Mouse (Mus musculus): ENCODE results near the gene Necab2.
A peak's percentile ranks its signal among the peaks of the same experiment; 100 is the strongest.

Necab2 gene

DNA sequence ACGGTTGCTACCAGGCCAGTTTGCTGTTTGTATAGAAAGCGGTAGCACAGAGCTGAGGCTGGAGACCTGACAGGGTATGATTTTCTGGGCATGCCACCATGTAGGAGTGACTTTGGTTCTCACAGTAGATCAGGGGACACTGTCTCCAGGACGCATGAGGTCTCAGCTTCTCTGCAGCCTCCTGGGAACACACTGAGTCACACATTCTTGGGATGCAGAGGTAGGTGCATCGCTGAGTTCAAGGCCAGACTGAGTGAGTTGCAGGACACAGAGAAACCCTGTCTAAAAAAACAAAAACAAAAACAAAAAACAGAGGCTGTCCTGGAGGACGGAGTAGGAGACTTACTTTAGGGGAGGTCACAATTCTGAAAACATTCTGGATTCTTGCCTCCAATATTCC lies 6.4 kb downstream of the Necab2 start:
- no peak for DNase-seq (ENCODE audit: low spot score)

DNA sequence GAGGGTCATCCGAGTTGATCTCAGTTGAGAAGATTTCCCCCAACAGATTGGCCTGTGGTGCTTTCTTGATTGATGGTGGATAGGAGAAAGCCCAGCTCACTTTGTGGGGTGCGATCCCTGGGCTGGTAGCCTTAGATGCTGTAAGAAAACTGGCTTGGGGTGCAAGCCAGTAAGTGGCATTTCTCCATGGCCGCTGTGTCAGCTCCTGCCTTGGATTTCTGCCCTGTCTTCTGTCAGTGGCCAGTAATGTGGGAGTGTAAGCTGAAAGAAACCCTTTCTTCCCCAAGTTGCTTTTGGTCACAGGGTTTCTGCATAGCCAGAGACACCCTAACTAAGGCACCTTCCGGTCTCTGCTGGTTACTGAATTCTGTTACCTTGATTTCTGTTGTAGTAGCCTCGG lies 9.5 kb downstream of the Necab2 start:
- no peak for DNase-seq (ENCODE audit: low spot score)

DNA sequence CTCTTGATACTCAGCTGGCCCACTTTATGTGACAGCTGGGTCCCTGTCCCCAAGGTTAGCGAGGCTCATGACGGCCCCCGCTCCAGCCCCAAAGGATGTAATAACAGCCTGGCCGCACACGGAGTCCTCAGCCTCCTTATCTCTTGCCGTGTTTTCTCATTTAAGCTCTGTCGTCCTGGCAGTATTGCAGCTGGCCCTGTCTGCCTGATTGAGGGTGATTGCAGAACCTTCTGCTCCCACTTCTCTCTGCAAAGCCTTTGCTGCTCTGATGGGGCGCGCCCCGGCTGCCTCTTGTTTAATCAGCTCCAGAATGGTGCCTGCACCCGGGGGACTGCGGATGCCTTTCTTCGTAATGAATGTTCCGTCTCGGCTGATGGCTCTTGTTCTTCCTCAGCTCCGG lies 13.2 kb downstream of the Necab2 start:
- no peak for DNase-seq (ENCODE audit: low spot score)

DNA sequence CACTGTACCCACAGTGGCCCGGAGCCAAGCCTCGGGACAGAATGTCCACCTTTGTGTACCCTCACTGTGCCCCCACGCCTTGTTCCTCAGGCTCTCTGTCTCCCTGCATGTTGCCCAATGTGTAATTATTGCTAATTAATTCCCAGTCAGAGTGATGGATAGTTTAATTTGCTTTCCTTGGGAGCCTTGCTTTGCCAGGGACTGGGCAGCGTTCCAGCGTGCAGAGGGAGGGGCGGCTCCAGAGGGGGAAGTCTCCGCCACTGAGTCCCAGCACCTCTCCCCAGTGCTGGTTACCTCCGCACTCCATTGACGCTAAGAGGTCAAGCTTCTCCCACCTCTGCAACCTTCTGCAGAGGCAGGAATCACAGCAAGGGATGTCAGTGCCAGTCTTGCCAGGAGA lies 14.8 kb downstream of the Necab2 start:
- no peak for DNase-seq (ENCODE audit: low spot score)

DNA sequence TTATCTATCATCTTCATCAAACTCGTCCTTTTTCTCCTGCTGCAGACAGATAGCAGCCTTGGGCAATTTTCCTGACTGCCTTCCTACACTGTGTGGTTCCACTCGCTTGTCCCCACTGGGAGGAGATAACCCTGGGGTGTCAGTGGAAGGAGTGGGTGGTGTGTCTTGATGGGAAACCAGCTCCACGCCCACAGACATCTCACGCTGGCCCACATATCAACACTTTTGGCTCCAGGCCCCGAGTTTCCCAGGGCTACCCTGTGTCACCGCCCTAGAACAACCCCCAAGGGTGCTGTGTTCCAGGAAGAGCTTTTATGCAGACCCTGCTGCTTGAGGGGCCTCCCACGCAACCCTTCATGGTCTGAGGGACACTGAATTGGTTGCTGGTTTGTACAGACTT lies 17.2 kb downstream of the Necab2 start:
- no peak for DNase-seq (ENCODE audit: low spot score)

DNA sequence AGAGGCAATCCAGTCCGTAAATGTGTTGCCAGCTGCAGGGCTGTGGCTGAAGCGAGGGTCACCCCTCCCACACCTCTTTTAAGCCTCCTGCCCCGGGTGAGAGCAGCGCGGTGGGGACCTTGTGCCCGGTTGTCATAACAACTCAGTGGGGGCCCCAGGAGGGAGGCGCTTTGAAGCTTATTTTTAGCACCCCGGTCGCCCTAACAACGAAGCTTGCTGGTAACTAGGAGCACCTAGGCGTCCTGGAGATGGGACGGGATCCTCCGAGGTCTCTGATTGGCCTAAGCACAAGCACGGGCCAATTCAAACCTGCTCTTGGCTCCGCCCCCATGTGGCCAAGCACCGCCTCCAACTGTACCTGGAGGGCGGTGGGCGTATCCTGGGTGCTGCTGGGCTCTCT lies 19.6 kb downstream of the Necab2 start:
- DNase-seq (ENCODE audit: low spot score): peak; percentile 59

DNA sequence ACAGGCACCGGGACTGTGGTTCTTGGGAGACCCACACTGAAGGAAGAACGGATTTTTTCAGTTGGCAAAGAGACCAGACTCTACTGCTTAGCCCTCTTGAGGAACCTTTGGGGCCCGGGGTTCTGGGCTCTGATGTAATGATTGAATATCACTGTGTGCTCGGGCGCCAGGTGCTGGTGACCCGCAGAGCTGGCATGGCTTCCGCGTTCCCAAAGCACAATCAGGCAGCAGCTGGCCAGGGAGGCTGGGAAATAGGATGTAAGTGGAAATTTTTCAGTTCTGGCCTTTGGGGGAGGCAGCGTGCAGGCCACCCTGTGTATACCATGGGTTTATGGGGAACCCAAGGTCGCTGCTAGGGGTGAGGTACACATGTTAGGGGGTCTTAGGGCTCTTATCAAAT lies 20.3 kb downstream of the Necab2 start:
- DNase-seq (ENCODE audit: low spot score): no peak

DNA sequence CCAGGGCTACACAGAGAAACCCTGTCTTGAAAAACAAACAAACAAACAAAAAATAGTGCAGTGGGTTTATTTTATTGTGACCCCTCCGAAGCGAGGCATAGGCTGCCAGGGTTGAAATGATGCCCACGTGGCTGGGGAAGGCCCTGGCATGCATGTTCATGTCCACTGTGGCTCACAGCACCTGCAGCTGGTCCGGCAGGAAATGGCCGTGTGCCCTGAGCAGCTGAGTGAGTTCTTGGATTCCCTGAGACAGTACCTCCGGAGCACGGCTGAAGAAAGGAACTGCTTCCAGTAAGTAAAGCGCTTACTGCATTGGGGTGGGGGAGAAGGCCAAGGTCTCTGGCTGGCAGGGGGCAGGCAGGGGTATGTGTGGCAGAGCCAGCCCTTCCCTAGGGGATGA lies 21.6 kb downstream of the Necab2 start:
- DNase-seq (ENCODE audit: low spot score): no peak

DNA sequence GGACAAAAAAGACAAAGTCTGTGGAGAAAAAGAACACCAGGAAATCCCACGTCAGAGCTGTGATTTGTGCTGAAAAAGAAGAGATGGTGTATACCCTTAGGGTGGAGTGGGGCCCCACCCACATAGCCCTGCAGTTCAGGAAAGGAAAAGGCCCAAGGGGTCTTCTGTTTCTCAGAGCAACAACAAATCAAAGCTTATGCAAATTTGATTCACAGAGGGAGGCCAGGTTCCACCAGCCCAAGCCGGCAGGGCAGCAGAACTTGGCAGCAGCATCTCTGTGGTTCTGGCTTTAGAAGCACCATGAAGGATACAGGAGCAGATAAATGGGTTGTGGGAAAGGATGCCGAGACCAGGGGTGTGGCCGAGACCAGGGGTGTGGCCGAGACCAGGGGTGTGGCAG lies 32.2 kb downstream of the Necab2 start:
- no peak for DNase-seq (ENCODE audit: low spot score)

DNA sequence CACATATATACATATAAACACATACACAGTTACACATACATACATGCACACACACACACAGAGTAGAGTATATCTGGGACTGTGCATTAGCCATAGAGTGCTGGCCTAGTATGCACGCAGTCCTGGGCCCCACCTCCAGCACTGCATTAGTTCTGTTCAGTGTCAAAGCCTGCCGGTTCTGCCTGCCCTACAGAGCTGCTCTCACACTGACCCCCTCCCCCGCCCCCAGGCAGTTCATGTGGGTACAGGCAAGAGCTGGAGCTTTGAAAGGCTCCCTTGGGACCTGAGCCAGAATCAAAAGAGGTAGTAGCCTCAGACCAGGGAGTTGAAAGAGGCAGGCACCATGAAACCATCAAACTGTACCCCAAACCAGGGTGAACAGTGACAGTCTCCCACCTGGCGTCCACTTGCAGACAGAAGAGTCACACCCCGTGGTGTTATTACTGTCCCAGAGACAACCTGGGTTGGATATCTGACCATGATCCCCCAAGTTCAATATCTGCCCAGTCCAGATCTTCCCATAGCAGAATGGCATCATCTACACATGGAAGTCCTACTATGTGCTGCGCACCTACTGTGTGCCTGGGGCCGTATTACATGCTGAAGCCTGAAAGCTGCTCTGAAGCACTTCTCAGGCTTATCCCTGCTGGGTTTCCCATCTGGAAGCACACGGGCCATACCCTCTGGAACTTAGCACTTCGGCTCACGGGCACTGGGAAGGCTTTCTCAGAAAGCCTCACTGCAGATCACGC lies 37.8 kb downstream of the Necab2 start:
- no peak for DNase-seq (ENCODE audit: low spot score)

DNA sequence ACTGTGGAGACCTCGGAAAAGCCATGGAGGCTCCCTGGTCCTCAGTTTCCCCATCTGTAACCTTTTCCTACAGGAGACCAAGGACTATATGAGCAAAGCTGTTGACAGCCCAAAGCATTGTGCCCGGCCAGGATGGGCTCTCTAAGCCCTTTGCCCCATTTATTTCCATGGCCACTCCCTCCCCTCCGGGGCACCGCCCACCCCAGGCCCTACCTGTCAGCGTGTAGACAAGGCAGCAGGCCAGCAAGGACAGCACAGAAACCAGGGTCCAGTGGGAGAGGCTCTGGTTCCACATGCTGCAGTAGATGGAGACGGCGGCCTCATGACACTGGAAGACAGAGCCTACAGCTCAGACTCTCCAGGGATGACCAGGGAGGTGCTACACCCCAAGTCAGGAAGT lies 40.6 kb downstream of the Necab2 start:
- DNase-seq (ENCODE audit: low spot score): no peak

DNA sequence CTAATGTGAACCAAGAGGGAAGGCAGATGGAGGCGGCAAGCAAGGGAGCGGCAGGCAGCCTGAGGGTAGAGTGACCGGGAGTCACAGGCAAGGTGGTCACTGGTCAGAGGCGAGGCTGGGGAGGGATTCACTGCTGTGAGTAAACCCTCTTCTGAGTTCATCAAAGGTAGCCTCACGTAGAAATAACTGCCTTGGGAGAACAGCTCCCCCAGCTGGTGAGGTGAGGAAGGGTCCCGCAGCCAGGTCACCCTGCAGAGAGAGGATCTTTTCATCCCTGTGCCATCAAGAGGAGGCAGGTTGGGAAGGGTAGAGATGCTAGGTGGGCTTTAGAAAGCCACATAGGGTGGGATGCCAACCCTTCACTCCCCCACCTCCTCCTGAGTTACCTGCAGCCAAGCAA lies 50.3 kb downstream of the Necab2 start:
- peak; percentile 48 for DNase-seq (ENCODE audit: low spot score)

DNA sequence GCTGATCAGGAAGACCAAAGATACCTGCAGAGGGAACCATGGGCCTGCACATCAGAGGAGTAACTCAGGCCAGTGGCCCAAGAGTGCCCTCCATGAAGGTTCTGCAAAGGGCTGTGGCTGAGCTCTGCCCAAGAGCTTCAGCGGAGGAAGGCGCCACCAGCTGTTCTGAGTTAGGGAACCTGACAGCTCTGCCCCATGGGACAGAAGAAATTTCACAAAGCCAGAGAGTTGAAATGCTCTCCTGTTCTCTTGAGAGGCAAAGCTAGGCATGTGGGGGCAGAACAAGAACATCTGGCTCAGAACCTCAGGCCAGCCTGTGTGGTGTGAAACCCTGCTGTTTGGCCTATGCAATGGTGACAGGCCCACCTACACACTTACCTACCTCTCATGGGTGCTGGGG lies 53.3 kb downstream of the Necab2 start:
- no peak for DNase-seq (ENCODE audit: low spot score)

DNA sequence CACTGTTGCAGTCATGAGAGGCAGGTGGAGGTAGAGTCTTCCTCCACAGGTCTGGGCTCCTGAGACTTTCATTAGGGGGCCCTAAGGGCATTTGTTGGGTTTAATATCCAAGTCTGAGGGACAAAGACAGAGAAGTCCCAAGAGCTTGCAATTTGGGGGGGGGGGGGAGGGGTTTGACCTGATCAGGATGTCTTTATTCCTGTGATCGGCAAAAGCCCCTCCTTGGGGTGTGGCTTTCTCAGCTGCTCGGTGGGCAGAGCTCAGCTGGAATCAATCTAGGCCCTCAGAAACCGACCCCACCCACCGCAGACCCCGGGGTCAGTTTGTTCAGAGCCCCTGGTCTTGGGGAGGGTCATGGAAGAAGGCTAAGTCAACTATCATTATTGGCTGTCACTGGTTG lies 55.1 kb downstream of the Necab2 start, which contains the start of gene Slc38a8:
Gene Slc38a8 (minus strand): TSS at position 101 of the 400 bp plus-strand sequence.
- no peak for DNase-seq (ENCODE audit: low spot score)

DNA sequence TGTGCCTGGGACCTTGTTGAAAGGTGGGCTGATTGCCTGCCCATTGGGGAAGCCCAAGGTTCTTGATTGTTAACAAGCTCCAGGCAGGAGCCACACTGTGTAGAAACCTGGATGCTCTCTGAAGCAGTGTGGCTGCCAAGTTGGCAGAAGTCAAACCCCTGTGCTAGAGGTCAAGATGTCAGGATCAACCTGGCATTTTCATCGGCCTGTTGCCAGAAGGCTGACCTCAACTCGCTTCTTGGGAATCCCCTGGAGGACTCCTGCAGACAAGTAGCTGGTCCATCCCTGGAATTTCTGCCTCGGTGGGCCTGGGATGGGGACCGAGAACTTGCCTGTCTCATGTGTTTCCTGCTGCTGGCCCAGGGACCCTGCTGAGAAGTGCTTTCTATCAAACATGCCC lies 55.6 kb downstream of the Necab2 start:
- no peak for DNase-seq (ENCODE audit: low spot score)

DNA sequence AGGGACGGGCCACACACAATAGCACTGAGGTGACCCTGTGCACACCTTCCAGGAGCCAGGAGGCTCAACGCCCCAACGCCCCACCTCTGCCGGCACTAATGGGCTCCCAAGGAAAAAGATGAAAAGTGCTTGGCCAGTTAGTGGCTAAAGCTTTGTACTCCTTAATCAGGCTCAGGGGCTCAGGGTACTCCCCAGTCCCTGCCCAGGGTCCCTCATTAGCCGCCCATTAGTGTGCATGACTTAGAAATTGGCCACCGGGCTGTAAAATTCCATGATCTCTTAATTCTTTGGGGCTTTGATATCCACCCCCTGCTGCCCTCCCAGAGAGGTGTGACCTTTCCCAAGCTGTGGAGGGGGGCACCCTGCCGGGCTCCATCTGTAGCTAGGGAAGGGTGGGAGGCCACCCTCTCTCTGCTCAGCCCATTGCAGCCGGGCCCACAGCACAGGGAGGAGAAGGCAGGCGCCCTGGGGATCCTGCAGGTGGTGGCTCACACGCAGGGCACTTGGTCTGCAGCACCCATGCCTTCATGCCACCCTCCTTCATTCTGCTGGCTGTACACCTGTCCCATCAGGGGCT lies 56.8 kb downstream of the Necab2 start:
- DNase-seq (ENCODE audit: low spot score): no peak

DNA sequence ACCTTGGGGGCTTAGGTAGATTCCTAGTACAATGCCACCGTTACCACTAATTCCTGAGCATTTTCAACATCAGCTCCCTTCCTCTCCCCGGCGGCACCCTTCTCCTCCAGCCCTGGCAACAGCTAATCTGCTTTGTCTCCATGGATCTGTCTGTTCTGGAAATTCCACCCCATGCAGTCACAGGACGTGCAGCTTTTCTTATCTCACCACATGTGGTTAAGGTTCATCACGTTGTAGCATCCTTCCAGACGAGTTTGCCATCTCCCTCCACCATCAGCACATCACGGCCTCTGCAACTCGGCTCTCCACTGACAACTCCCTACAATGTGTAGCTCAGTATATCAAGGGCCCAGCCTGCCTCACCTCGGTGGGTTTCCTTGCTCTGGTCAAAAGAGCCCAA lies 59.0 kb downstream of the Necab2 start:
- no peak for DNase-seq (ENCODE audit: low spot score)

DNA sequence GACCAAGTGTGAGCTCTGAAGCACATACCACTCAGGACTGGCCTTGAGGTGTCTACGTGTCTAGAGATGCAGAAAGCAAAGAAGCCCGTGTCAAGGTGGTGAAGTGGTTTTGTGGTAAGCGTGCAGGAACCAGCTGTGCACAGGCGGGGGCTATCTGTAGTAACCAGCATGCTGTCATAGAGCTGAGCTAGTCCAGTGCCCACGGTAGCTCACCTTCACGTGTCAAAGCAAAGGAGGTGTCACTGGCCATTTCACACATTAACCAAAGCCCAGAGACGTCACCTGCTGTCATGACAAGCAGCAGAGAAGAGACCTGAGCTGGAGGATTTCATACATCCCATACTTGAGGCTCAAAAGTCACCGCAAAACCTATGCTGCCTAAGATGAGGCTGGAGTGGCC lies 59.6 kb downstream of the Necab2 start:
- DNase-seq (ENCODE audit: low spot score): no peak

DNA sequence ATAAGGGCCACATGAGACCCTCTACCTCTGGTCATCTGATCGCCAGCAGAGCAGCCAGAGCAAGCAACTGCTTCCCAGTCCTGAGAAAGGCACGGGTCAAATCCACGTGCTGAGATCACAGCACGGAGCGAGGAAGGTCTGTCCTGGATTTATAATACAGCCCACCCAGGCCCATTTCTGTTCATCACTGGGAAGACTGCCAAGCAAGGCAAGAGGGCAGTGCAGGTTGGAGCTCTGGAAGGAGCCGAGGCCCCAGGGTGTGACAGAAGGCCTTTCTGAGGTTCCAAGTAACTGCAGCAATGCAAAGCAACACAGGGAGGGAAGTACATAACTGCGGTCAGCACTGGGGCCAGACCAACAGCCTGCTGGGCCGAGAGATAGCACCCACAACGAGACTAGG lies 64.0 kb downstream of the Necab2 start:
- DNase-seq (ENCODE audit: low spot score): no peak

DNA sequence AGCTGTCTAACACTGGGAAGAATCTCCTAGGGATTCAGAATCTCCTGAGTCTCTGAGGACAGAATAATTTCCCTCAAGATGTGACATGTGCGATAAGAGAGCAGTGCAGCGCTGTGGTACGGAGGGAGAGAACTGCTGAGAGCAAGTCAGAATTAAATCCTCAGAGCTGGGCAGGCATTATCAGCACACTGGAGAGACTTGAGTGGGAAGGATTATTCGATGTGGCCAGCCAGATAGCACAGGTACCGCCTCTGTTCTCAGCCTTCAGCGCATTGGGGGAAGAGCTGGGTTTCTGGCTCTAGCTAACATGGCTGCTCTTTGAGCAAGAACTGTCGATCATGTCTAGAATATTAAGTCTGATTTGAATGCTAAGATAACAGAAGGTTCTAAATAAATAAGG lies 65.2 kb downstream of the Necab2 start:
- DNase-seq (ENCODE audit: low spot score): no peak

DNA sequence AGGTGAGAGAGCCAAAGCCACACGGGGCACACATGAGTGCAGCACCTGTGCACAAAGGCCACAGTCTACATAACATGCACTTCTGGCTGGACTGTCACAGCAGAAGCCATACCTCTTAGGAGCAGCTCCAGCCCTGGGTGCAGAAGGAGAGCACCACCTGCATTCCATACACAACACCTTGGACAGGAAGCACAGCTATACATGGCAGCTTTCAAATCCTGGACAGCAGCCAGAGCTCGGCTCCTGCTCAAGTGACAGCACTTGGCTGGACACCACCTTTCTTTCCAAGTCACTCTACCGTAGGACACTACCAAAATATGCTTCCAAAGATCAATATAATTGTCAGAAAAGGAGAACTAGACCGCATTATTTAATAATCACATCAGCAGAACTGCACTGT lies 66.9 kb downstream of the Necab2 start:
- no peak for DNase-seq (ENCODE audit: low spot score)

DNA sequence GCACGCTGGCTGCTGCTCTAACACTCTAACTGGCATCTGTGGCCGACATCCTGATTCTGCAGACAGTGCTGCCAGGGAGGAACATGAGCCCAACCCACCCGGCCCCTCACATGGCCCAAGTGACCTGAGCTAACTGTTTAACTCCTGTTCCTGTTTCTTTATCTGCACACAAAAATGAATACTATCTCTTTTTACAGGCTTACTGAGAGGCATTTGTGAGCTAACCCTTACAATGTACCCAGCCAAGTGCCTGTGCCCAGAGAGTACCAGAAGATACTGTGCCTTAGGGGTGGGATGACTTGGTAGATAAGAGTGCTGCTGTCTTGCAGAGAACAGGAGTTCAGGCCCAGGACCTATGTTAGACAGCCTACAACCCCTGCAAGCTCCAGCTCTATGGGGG lies 68.4 kb downstream of the Necab2 start:
- no peak for DNase-seq (ENCODE audit: low spot score)

DNA sequence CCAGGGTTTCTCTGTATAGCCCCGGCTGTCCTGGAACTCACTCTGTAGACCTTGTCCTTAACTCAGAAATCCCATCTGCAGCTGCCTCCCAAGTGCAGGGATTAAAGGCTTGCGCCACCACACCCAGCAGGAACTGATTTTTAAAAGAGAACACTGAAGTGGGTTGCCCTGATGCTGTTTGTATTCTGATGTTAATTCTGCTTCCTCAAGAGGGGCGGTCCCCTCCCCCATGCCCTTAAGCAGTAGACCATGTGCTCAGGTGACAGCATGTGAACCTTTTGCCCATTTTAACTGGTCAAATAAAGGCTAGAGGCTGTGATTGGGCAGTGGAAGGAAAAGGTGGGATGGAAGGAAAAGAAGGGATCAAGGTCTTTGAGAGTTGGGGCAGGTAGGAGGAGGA lies 69.2 kb downstream of the Necab2 start:
- DNase-seq (ENCODE audit: low spot score): no peak

DNA sequence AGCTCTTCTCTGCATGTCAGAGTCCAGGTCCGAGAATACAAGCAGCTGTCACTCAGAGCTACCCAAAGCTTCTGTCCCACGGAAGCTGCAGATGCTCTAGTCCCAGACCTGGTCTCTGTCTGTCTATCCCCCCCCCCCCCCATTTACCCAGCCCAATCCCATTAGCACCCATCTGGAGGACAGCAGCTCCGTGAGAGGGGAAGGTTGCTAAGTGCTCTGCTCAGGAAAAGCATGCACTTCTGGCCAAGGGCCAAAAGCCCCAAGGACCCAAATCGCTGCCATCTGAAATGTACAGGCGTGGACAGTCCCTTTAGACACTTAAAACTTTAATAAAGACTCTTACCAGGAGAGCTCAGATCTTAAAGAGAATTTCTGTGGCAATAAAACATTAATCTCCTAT lies 70.2 kb downstream of the Necab2 start:
- DNase-seq (ENCODE audit: low spot score): no peak
